Mouse (Mus musculus): Measurements from ENCODE around the gene BC017158.
"Not testable (repeated sequence)": the region's sequence is repeated elsewhere in the genome, so short reads cannot be mapped to it uniquely, and the experiment has no call there.

DNA sequence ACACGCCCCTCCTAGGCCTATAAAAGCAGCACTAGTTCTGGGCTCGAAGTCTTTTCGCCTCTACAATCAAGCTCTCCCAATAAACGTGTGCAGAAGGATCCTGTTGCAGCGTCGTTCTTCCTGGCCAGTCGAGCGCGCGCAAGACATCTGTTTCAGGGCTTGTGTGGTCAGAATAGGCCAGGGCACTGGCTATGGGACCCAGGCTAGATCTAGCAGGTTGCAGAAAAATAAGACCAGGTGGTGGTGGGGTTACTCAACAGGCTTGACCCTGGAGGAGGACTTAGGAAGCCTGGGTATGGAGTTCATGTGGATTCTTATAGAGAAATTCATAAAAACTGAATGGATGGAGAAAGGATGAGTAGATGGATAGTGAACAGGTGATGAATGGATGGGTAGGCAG is 44.7 kb upstream of the BC017158 start:
- not testable (repeated sequence) for TF ChIP-seq CTCF, EP300 (IDR thresholded peaks at IDR 0.05)

Data from lung, postnatal 0 days (tissue).